Comparison of ENCODE assay signal across 8 mouse cellular contexts in the genomic region with DNA sequence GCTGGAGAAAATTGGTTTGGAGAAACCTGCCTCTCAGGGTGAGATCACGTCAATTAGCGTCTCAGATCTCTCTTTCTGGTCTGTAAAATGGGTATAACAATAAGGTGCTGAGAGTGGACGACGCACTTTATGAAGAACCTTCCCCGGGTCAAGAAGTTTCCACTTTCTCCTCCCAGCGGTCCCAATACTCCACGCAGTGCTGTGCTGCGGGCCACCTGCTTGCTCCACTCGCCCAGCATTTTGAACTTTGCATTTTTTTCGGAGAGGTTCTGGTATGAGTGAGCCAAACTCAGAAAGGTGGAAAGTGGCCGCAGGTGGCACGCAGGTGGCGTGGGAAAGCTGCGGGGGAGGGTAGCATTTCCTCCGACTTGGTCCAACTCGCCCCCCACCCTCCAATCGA. TPM values are rescaled to one million over a fixed set of nuclear protein-coding genes. Genes with fewer than 3 reads are reported as not detected.
A peak's percentile ranks its signal among the peaks of the same experiment; 100 is the strongest.
DNase-seq lines count a peak whose midpoint lies in the region; ATAC-seq and TF ChIP-seq lines count a peak whose summit lies in the region.

No protein-coding gene starts in this region.

- peak; percentile 18 for DNase-seq in embryo, embryonic 11 days
- DNase-seq in embryo, embryonic 9.5 days (ENCODE audit: extremely low spot score): no peak
- no peak for DNase-seq in urinary bladder, postnatal 36 days (ENCODE audit: low spot score in 2 of 2)
- no peak for DNase-seq in left cerebral cortex, postnatal 10 days (ENCODE audit: extremely low spot score in 1 of 2, low spot score in 2 of 2)
- no peak for DNase-seq in left cerebral cortex, postnatal 14 days (ENCODE audit: low spot score in 2 of 2)

- H3K4me3 ChIP-seq in E14TG2a.4 (replicated peaks; ENCODE audit: low read length): peak overlapping the region; percentile 85
- H3K4me3 ChIP-seq in forebrain, embryonic 15.5 days: peak overlapping the region; percentile 61
- peak overlapping the region; percentile 77 for H3K4me3 ChIP-seq in liver, embryonic 12.5 days

- H3K4me2 ChIP-seq in forebrain, embryonic 15.5 days (replicated peaks): peak overlapping the region; percentile 84
- peak overlapping the region; percentile 87 for H3K4me2 ChIP-seq in liver, embryonic 12.5 days

- no peak overlapping the region for H3K27ac ChIP-seq in forebrain, embryonic 15.5 days (replicated peaks)
- peak overlapping the region; percentile 78 for H3K27ac ChIP-seq in liver, embryonic 12.5 days

- peak; percentile 66 for ATAC-seq in forebrain, embryonic 15.5 days (replicated peaks)
- peak; percentile 78 for ATAC-seq in liver, embryonic 12.5 days

- peaks cover 26% of the 10 kb centered on the region for H3K36me3 ChIP-seq in E14TG2a.4 (ENCODE audit: insufficient read depth, low read length)
- H3K36me3 ChIP-seq in forebrain, embryonic 15.5 days: no peaks in the 10 kb centered on the region
- peaks cover 33% of the 10 kb centered on the region for H3K36me3 ChIP-seq in liver, embryonic 12.5 days

- H3K27me3 ChIP-seq in E14TG2a.4 (ENCODE audit: insufficient read depth, low read length): peaks cover 24% of the 10 kb centered on the region
- no peaks in the 10 kb centered on the region for H3K27me3 ChIP-seq in forebrain, embryonic 15.5 days
- H3K27me3 ChIP-seq in liver, embryonic 12.5 days (replicated peaks): no peaks in the 10 kb centered on the region

- H3K9me3 ChIP-seq in E14TG2a.4 (ENCODE audit: low read length): no peaks in the 10 kb centered on the region
- no peaks in the 10 kb centered on the region for H3K9me3 ChIP-seq in forebrain, embryonic 15.5 days
- H3K9me3 ChIP-seq in liver, embryonic 12.5 days (replicated peaks): no peaks in the 10 kb centered on the region

- WGBS in forebrain, embryonic 15.5 days: under 1% methylated on average over 17 of the region's 17 CpGs
- under 1% methylated on average over 17 of the region's 17 CpGs for WGBS in liver, embryonic 12.5 days (ENCODE audit: insufficient replicate concordance)

- intact Hi-C loops in left cerebral cortex, postnatal 10 days (cut with DNase I): no loop called here
- intact Hi-C loops in left cerebral cortex, postnatal 14 days (cut with DNase I): no loop called here

- peaks cover 21% of the 10 kb centered on the region for H3K4me1 ChIP-seq in E14TG2a.4 (replicated peaks; ENCODE audit: low read depth, low read length)
- peaks cover 15% of the 10 kb centered on the region for H3K4me1 ChIP-seq in forebrain, embryonic 15.5 days
- H3K4me1 ChIP-seq in liver, embryonic 12.5 days: peaks cover 50% of the 10 kb centered on the region

- no peak for TF ChIP-seq CTCF in E14TG2a.4 (conservative IDR thresholded peaks at IDR 0.05; ENCODE audit: low read length)

- H3K9ac ChIP-seq in forebrain, embryonic 15.5 days (replicated peaks): peak overlapping the region; percentile 51
- peak overlapping the region; percentile 84 for H3K9ac ChIP-seq in liver, embryonic 12.5 days

RNA-seq across cellular contexts. Expression of a gene that starts 1.1 kb away (rescaled TPM):
- polyA plus RNA-seq in forebrain, embryonic 15.5 days (2015; fragmentation: Nextera tagmentation; extraction: Ambion mirVana): 11.6 and 12.7 TPM in 2 replicates
- polyA plus RNA-seq in liver, embryonic 12.5 days (2016; fragmentation: Nextera tagmentation; extraction: Ambion mirVana): 60.4 and 64.9 TPM in 2 replicates
- total RNA-seq in left cerebral cortex, postnatal 10 days (2021): 10 to 100 TPM; 17.1 to 19.3 TPM
- 10 to 100 TPM; 21.3 to 28.1 TPM for total RNA-seq in left cerebral cortex, postnatal 14 days (2021)

RNA-seq across cellular contexts. Expression of a gene that starts 49.1 kb away (rescaled TPM):
- polyA plus RNA-seq in forebrain, embryonic 15.5 days (2015; fragmentation: Nextera tagmentation; extraction: Ambion mirVana): 38.0 and 39.9 TPM in 2 replicates
- 38.2 and 40.5 TPM in 2 replicates for polyA plus RNA-seq in liver, embryonic 12.5 days (2016; fragmentation: Nextera tagmentation; extraction: Ambion mirVana)
- total RNA-seq in left cerebral cortex, postnatal 10 days (2021): 10 to 100 TPM; 24.4 to 25.5 TPM
- 10 to 100 TPM; 25.2 to 25.9 TPM for total RNA-seq in left cerebral cortex, postnatal 14 days (2021)

RNA-seq across cellular contexts. Expression of a gene that starts 49.2 kb away (rescaled TPM):
- 20.8 and 20.9 TPM in 2 replicates for polyA plus RNA-seq in forebrain, embryonic 15.5 days (2015; fragmentation: Nextera tagmentation; extraction: Ambion mirVana)
- 11.2 and 12.9 TPM in 2 replicates for polyA plus RNA-seq in liver, embryonic 12.5 days (2016; fragmentation: Nextera tagmentation; extraction: Ambion mirVana)
- 1 to 10 TPM; 8.4 to 8.7 TPM for total RNA-seq in left cerebral cortex, postnatal 10 days (2021)
- 10 to 100 TPM in 1 of 2 experiments, 1 to 10 TPM in 1; 8.8 to 10.4 TPM for total RNA-seq in left cerebral cortex, postnatal 14 days (2021)
